Mouse (Mus musculus) T-helper 2 cell (primary cell): ENCODE data around the gene Scube2.

ENCODE experiments used
- in situ Hi-C: fragments of 300-600 bp; cut with MboI, MseI; formaldehyde crosslinking; loops from one replicate; pipeline ENCODE4 v1.15.1; 2025; ENCODE audit warnings: high pct_unique_total_duplicates

The Scube2 gene

GRCm38 (mm10) chr7:109852017-109852416, 13.5 kb downstream of the Scube2 start:
- in situ Hi-C loops: no loop called here

GRCm38 (mm10) chr7:109850531-109850930, 14.9 kb downstream of the Scube2 start:
- in situ Hi-C loops: no loop called here

DNA sequence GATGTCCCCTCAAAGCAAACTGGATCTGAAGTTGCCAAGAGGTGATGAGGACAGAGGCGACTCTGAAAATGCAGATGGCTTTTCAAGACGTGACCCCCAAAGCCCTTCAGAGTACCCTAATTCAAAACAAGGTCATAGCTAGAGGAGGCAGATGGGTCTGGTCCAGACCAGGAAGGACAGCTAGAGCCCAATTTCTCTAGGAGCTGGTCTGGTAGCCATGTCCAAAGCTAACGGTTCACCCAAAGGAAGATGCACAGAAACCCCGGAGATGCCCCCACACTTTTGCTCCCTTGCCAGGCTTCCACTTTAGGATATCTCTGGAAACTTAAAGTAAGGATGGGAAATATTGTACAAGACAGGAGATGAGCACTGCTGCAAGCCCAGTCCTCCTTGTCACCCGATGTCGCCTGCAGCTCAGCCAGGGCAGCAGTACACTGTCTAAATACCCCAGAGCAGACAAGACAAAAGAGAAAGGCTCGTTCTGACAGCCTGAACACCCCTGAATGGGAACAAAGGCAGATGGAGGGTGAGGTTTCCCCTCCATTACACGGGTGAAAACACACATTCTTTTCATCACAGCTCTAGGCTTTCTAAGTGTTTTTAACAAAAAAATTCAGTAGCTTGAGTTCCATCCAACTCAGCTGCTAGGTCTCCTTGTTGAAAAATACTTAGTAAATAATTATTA, 15.6 kb downstream of the Scube2 start:
- in situ Hi-C loops: no loop called here

- in situ Hi-C loops: no loop called here
Measured at GRCm38 (mm10) chr7:109848867-109849733, 16.4 kb downstream of the Scube2 start.

DNA sequence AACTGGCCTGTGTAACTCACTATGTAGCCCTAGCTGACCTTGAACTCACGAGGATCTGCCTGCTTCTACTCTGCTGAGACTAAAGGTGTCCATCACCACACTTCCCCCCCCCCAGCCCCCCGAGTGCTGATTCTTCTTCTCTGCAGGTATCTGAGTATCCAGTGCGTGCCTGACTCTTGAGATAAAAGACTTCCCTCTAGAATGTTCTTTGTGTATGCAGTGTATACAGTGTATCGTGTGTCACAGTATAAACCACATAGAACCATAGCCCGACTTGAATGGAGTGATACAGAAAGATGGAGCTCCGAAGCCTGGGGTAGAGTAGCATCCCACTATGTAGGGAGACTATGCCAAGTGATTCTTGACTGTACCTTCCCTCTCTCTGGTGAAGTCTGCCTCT, 21.4 kb downstream of the Scube2 start:
- in situ Hi-C loops: no loop called here

GRCm38 (mm10) chr7:109841618-109842418, 23.7 kb downstream of the Scube2 start:
- in situ Hi-C loops: no loop called here

DNA sequence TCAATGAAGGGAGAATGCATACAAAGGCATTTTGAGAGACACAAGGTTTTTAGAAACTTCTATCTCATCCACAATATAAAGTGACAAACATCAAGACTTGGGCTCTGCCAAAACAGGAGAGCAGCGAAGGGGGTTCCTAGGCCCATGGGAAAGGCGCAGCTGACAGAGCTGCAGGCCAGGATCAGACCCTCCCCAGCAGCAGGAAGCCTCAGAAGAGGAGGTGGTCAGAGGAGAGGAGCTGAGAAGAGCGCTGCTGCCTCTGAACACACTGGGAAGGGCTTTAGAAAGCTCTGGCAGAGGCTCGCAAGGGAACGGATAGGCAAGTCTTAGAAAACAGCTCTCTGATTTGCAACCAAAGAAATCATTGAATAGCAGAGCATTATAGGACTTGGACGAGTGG, 24.4 kb downstream of the Scube2 start:
- in situ Hi-C loops: no loop called here

GRCm38 (mm10) chr7:109838613-109839012, 26.9 kb downstream of the Scube2 start:
- in situ Hi-C loops: no loop called here

DNA sequence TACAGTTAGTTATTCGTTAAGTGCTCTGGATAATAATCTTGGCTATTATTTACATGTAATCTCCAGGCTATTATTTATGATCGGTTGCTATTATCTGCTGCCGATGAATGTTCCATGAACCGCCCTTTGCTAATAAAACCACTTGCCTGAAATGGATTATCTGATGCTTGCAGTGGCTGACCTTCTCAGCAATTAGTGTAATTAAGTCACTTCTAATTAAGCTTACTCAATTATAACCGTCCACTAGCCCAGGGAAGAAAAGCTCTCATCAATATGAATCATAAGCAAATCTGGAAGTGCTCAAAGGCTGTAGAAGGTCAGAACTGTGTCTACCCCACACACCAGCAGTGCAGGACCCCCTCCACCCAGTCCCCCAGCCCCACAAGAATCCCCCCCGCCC, 27.8 kb downstream of the Scube2 start:
- in situ Hi-C loops: no loop called here

- in situ Hi-C loops: no loop called here
Measured at GRCm38 (mm10) chr7:109834894-109835293, 30.6 kb downstream of the Scube2 start.

- in situ Hi-C loops: no loop called here
Measured at GRCm38 (mm10) chr7:109831376-109831775, 34.1 kb downstream of the Scube2 start.

DNA sequence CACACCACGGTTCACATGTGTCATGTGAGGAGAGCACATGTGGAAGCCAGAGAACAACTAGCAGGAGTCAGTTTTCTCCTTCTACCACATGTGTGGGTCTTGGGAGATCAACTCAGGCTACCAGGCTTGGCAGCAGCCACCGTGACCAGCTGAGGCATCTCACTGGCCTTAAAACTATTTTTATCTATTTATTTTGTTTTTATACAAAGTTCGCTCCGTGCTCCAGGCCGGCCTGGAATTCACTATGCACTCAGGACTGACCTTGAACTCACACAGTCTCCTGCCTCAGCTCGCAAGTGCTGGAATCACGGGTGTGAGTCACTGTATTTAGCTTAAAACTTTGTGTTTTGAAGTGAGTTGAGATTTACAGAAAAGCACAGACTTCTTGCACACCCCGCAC, 38.6 kb downstream of the Scube2 start:
- in situ Hi-C loops: no loop called here

- in situ Hi-C loops: no loop called here
Measured at GRCm38 (mm10) chr7:109825293-109825692, 40.2 kb downstream of the Scube2 start.

- in situ Hi-C loops: no loop called here
Measured at GRCm38 (mm10) chr7:109818600-109818999, 46.9 kb downstream of the Scube2 start.

GRCm38 (mm10) chr7:109817954-109818353, 47.5 kb downstream of the Scube2 start:
- in situ Hi-C loops: no loop called here

- in situ Hi-C loops: no loop called here
Measured at GRCm38 (mm10) chr7:109813330-109814140, 51.9 kb downstream of the Scube2 start.

- in situ Hi-C loops: no loop called here
Measured at GRCm38 (mm10) chr7:109807616-109808485, 57.6 kb downstream of the Scube2 start.

DNA sequence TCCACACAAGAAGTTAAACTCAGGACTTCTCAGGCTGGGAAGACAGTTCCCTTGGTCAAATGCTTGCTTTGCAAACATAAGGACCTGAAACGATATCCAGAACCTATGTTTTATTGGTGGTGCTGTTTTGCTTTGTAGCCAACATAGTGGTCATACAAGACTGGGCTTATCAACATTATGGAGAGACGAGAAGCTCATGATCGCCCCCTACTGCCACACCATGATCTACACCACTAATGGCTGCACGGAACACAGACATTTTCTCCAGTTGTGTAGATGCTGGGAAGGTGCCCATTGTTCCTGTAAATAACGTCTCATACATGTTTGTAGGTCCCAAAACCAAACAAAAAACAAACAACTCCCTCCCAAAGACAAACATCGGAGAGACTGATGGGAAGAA, 60.6 kb downstream of the Scube2 start:
- in situ Hi-C loops: no loop called here

GRCm38 (mm10) chr7:109804355-109804754, 61.1 kb downstream of the Scube2 start:
- in situ Hi-C loops: no loop called here

DNA sequence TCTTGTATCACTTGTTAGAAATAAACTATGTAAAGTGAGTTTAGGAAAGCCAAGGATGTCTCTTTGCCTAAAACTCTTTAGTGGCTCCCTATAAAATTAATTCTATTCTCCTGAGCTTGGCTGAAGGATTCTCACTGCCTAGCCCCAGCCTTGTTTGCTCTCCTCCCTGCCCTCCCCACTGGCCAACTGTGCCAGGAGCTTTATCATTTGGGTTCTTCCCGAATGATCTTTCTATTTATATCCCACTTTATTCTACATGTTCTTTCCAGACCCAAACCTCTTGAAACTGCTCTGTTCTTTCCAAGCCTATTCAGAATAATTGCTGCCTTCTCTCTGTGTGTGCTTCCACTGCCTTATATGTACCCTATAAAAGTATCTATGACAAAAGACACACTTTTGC, 62.0 kb downstream of the Scube2 start:
- in situ Hi-C loops: no loop called here
